Mouse (Mus musculus) liver, embryonic 14.5 days (tissue): Measurements from ENCODE around the gene Speg. TPM values are rescaled to one million over a fixed set of nuclear protein-coding genes. Genes with fewer than 3 reads are reported as not detected.

Experiments
- ATAC-seq: fragments of 200-750 bp; cut with Nextera tagmentation; 2 replicates; pipeline ENCODE4 v1.8.0; 2017; ENCODE audit warnings: moderate number of reproducible peaks, mild to moderate bottlenecking, moderate library complexity; ENCODE audit not compliant: insufficient read depth
- DNase-seq, 3 experiments: peaks; one replicate each; pipeline ENCODE4 v3.0.0-alpha.2; 2012 to 2013; ENCODE audit warnings: low read depth in 3 of 3, low spot score in 3 of 3
- H3K27ac ChIP-seq: fragments of 300-500 bp; sonication (generic); 2 replicates; pipeline ENCODE4 v1.5.1; 2014; ENCODE audit warnings: moderate library complexity, mild to moderate bottlenecking, control low read depth, inconsistent platforms
- H3K27me3 ChIP-seq: fragments of 300-500 bp; sonication (generic); 2 replicates; pipeline ENCODE4 v1.6.1; 2014; ENCODE audit warnings: mild to moderate bottlenecking, low read length, moderate library complexity; ENCODE audit not compliant: control insufficient read depth, insufficient read depth
- H3K36me3 ChIP-seq: fragments of 300-500 bp; sonication (generic); replicated peaks from 2 replicates; pipeline ENCODE4 v1.6.1; 2014; ENCODE audit warnings: low read depth; ENCODE audit not compliant: control insufficient read depth, insufficient read depth
- H3K4me1 ChIP-seq, 2 experiments: fragments of 200-500 bp in 1 of 2; fragments of 300-500 bp in 1 of 2; sonication (generic) in 1 of 2; replicated peaks; 2 replicates each; pipeline ENCODE4 v1.6.1; 2012 to 2014; ENCODE audit warnings: antibody characterized with exemption in 1 of 2, inconsistent platforms in 1 of 2, low read length in 1 of 2; ENCODE audit not compliant: control insufficient read depth in 2 of 2, insufficient read depth in 2 of 2
- H3K4me2 ChIP-seq: fragments of 300-500 bp; sonication (generic); 2 replicates; pipeline ENCODE4 v1.6.1; 2014; ENCODE audit warnings: low read depth, mild to moderate bottlenecking, control low read depth, moderate library complexity
- H3K4me3 ChIP-seq, 2 experiments: fragments of 200-500 bp in 1 of 2; fragments of 300-500 bp in 1 of 2; sonication (generic) in 1 of 2; 2 replicates each; pipeline ENCODE4 v1.5.1; 2012 to 2014; ENCODE audit warnings: low read depth in 2 of 2, low read length in 2 of 2, mild to moderate bottlenecking in 2 of 2, control low read depth in 1 of 2, inconsistent platforms in 1 of 2, moderate library complexity in 1 of 2; ENCODE audit not compliant: insufficient read depth in 1 of 2
- H3K9ac ChIP-seq: fragments of 300-500 bp; sonication (generic); replicated peaks from 2 replicates; pipeline ENCODE4 v1.6.1; 2014; ENCODE audit warnings: mild to moderate bottlenecking, control low read depth, moderate library complexity
- H3K9me3 ChIP-seq: fragments of 300-500 bp; sonication (generic); 2 replicates; pipeline ENCODE4 v1.6.1; 2016; ENCODE audit warnings: low read length, mixed read lengths; ENCODE audit not compliant: control insufficient read depth
- CTCF ChIP-seq: IDR thresholded peaks from 2 replicates; pipeline ENCODE4 v1.5.1; 2016; ENCODE audit warnings: antibody characterized with exemption, low read depth, control low read depth
- EP300 ChIP-seq: IDR thresholded peaks from 2 replicates; pipeline ENCODE4 v1.6.1; 2016; ENCODE audit warnings: antibody characterized with exemption, low read depth
- WGBS: fragments of 180-500 bp; shearing (Covaris S2); extraction: QIAGEN DNeasy Blood & Tissue Kit; methylation state at CpG from one replicate; pipeline ENCODE4 v1.1.7; 2014; ENCODE audit not compliant: insufficient replicate concordance; 5-methylcytosine and 5-hydroxymethylcytosine counted together
- polyA plus RNA-seq, 2 experiments: library from polyadenylated mRNA; depleted of rRNA in 1 of 2; stranded (reverse) in 1 of 2; unstranded in 1 of 2; fragments of >200 nt; fragmentation: Nextera tagmentation in 1 of 2; extraction: Ambion mirVana in 1 of 2; gene quantifications; 2 replicates each; pipeline versions ENCODE4 v1.2.1 to v1.2.3; 2012 to 2014

The Speg gene
- polyA plus RNA-seq, 2 experiments: 8.4 to 8.5 TPM

DNA sequence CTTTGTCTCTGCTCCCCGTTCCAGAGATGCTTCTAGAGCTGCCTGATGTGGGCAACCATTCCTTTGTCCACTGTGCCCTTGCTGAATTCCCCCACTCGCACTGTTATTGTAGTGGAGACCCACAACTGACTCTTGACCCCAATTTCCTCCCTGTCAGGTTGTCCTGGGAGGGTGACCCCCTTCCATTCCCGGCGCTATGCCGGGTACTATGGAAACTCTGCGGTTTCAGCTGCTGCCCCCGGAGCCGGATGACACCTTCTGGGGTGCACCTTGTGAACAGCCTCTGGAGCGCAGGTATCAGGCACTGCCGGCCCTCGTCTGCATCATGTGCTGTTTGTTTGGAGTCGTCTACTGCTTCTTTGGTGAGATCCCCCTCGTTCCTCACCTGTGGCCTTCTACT lies 104.9 kb downstream of the Speg start:
- peaks cover 7 to 9% of the 10 kb centered on the region in 2 experiments for H3K4me1 ChIP-seq
- WGBS: 19% methylated on average over 13 of the region's 13 CpGs
- no peak for DNase-seq
- H3K4me2 ChIP-seq: no peak overlapping the region
- TF ChIP-seq CTCF (no peak), EP300 (no peak)
- H3K27ac ChIP-seq: no peak overlapping the region
- no peak for ATAC-seq
- no peaks in the 10 kb centered on the region for H3K36me3 ChIP-seq
- H3K9ac ChIP-seq: no peak overlapping the region
- H3K27me3 ChIP-seq: peaks cover 54% of the 10 kb centered on the region
- H3K9me3 ChIP-seq: no peaks in the 10 kb centered on the region
- no peak overlapping the region for H3K4me3 ChIP-seq

DNA sequence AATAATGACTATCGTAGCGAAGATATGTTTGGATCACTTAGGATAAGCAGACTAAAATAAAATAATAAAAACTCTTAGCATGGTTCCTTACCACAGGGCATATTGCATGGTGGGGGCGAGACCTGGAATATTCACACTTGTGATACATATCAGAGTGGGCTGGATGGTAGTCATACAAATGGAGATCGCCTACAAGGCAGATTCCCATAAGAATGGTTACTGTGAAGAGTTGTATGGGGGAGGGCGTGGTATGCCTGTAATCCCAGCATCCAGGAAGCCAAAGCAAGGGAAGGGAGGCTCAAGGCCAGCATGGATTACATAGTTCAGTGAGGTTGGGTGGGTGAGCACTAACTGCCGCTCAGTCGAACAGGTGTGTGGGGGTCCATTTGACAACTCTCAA lies 105.6 kb downstream of the Speg start:
- H3K27ac ChIP-seq: no peak overlapping the region
- peaks cover 7 to 9% of the 10 kb centered on the region in 2 experiments for H3K4me1 ChIP-seq
- H3K4me3 ChIP-seq: no peak overlapping the region
- H3K9ac ChIP-seq: no peak overlapping the region
- no peaks in the 10 kb centered on the region for H3K9me3 ChIP-seq
- ATAC-seq: no peak
- H3K36me3 ChIP-seq: no peaks in the 10 kb centered on the region
- no peak overlapping the region for H3K4me2 ChIP-seq
- DNase-seq: no peak
- WGBS: 67% methylated on average over 7 of the region's 7 CpGs
- TF ChIP-seq EP300: no peak
- TF ChIP-seq CTCF: no peak
- peaks cover 61% of the 10 kb centered on the region for H3K27me3 ChIP-seq

Other genes with a start within 250 kb of the Speg start
- 1.4 and 1.7 TPM in 2 replicates for gene Slc23a3, start 241.4 kb upstream of the Speg start, polyA plus RNA-seq (2012; rRNA removed)
- gene Slc23a3, start 241.4 kb upstream of the Speg start, polyA plus RNA-seq (2014; fragmentation: Nextera tagmentation; extraction: Ambion mirVana): 1.2 TPM in 2 replicates
- gene Cnppd1, start 232.6 kb upstream of the Speg start, polyA plus RNA-seq (2012; rRNA removed): 29.5 and 33.3 TPM in 2 replicates
- gene Cnppd1, start 232.6 kb upstream of the Speg start, polyA plus RNA-seq (2014; fragmentation: Nextera tagmentation; extraction: Ambion mirVana): 31.1 and 41.0 TPM in 2 replicates
- 61.8 and 74.5 TPM in 2 replicates for gene Retreg2, start 232.5 kb upstream of the Speg start, polyA plus RNA-seq (2012; rRNA removed)
- 45.1 and 58.8 TPM in 2 replicates for gene Retreg2, start 232.5 kb upstream of the Speg start, polyA plus RNA-seq (2014; fragmentation: Nextera tagmentation; extraction: Ambion mirVana)
- gene Zfand2b, start 206.7 kb upstream of the Speg start, polyA plus RNA-seq (2012; rRNA removed): 35.3 and 43.5 TPM in 2 replicates
- gene Zfand2b, start 206.7 kb upstream of the Speg start, polyA plus RNA-seq (2014; fragmentation: Nextera tagmentation; extraction: Ambion mirVana): 40.6 and 41.6 TPM in 2 replicates
- 31.4 and 41.4 TPM in 2 replicates for gene Abcb6, start 194.9 kb upstream of the Speg start, polyA plus RNA-seq (2012; rRNA removed)
- 48.9 and 58.5 TPM in 2 replicates for gene Abcb6, start 194.9 kb upstream of the Speg start, polyA plus RNA-seq (2014; fragmentation: Nextera tagmentation; extraction: Ambion mirVana)
- gene Ankzf1, start 183.1 kb upstream of the Speg start, polyA plus RNA-seq (2012; rRNA removed): 6.3 and 7.6 TPM in 2 replicates
- 4.8 and 7.2 TPM in 2 replicates for gene Ankzf1, start 183.1 kb upstream of the Speg start, polyA plus RNA-seq (2014; fragmentation: Nextera tagmentation; extraction: Ambion mirVana)
- gene Atg9a, start 183.1 kb upstream of the Speg start, polyA plus RNA-seq (2012; rRNA removed): 17.4 and 23.6 TPM in 2 replicates
- gene Atg9a, start 183.1 kb upstream of the Speg start, polyA plus RNA-seq (2014; fragmentation: Nextera tagmentation; extraction: Ambion mirVana): 16.4 and 18.3 TPM in 2 replicates
- 4.0 and 4.9 TPM in 2 replicates for gene Glb1l, start 164.5 kb upstream of the Speg start, polyA plus RNA-seq (2012; rRNA removed)
- gene Glb1l, start 164.5 kb upstream of the Speg start, polyA plus RNA-seq (2014; fragmentation: Nextera tagmentation; extraction: Ambion mirVana): 3.2 and 4.3 TPM in 2 replicates
- gene Stk16, start 164.5 kb upstream of the Speg start, polyA plus RNA-seq (2012; rRNA removed): 76.3 and 93.3 TPM in 2 replicates
- 61.8 and 66.1 TPM in 2 replicates for gene Stk16, start 164.5 kb upstream of the Speg start, polyA plus RNA-seq (2014; fragmentation: Nextera tagmentation; extraction: Ambion mirVana)
- gene Tuba4a, start 155.4 kb upstream of the Speg start, polyA plus RNA-seq (2012; rRNA removed): 155 and 168 TPM in 2 replicates
- gene Tuba4a, start 155.4 kb upstream of the Speg start, polyA plus RNA-seq (2014; fragmentation: Nextera tagmentation; extraction: Ambion mirVana): 346 and 362 TPM in 2 replicates
- gene A630095N17Rik, start 143.2 kb upstream of the Speg start, polyA plus RNA-seq (2012; rRNA removed): not detected in 2 replicates
- 0.22 TPM in 1 of 2 replicates, not detected in the other for gene A630095N17Rik, start 143.2 kb upstream of the Speg start, polyA plus RNA-seq (2014; fragmentation: Nextera tagmentation; extraction: Ambion mirVana)
- gene Dnajb2, start 138.9 kb upstream of the Speg start, polyA plus RNA-seq (2012; rRNA removed): 17.6 and 21.1 TPM in 2 replicates
- 11.1 and 12.5 TPM in 2 replicates for gene Dnajb2, start 138.9 kb upstream of the Speg start, polyA plus RNA-seq (2014; fragmentation: Nextera tagmentation; extraction: Ambion mirVana)
- gene Ptprn, start 110.8 kb upstream of the Speg start, polyA plus RNA-seq (2012; rRNA removed): 0.26 and 0.28 TPM in 2 replicates
- 0.08 and 0.17 TPM in 2 replicates for gene Ptprn, start 110.8 kb upstream of the Speg start, polyA plus RNA-seq (2014; fragmentation: Nextera tagmentation; extraction: Ambion mirVana)
- gene Resp18, start 96.9 kb upstream of the Speg start, polyA plus RNA-seq (2012; rRNA removed): not detected in 2 replicates
- not detected in 2 replicates for gene Resp18, start 96.9 kb upstream of the Speg start, polyA plus RNA-seq (2014; fragmentation: Nextera tagmentation; extraction: Ambion mirVana)
- 35.6 and 39.3 TPM in 2 replicates for gene Dnpep, start 57.3 kb upstream of the Speg start, polyA plus RNA-seq (2012; rRNA removed)
- 43.4 and 48.4 TPM in 2 replicates for gene Dnpep, start 57.3 kb upstream of the Speg start, polyA plus RNA-seq (2014; fragmentation: Nextera tagmentation; extraction: Ambion mirVana)
- 1.1 TPM in 2 replicates for gene Des, start 15.0 kb upstream of the Speg start, polyA plus RNA-seq (2012; rRNA removed)
- gene Des, start 15.0 kb upstream of the Speg start, polyA plus RNA-seq (2014; fragmentation: Nextera tagmentation; extraction: Ambion mirVana): 1.4 and 2.1 TPM in 2 replicates
- 34.3 and 38.2 TPM in 2 replicates for gene Gmppa, start 60.6 kb downstream of the Speg start, polyA plus RNA-seq (2012; rRNA removed)
- gene Gmppa, start 60.6 kb downstream of the Speg start, polyA plus RNA-seq (2014; fragmentation: Nextera tagmentation; extraction: Ambion mirVana): 22.8 and 31.1 TPM in 2 replicates
- gene Asic4, start 75.1 kb downstream of the Speg start, polyA plus RNA-seq (2012; rRNA removed): 0.03 TPM in 2 replicates
- gene Asic4, start 75.1 kb downstream of the Speg start, polyA plus RNA-seq (2014; fragmentation: Nextera tagmentation; extraction: Ambion mirVana): not detected in 2 replicates
- 5.0 and 5.2 TPM in 2 replicates for gene Chpf, start 104.0 kb downstream of the Speg start, polyA plus RNA-seq (2012; rRNA removed)
- 2.8 and 3.6 TPM in 2 replicates for gene Chpf, start 104.0 kb downstream of the Speg start, polyA plus RNA-seq (2014; fragmentation: Nextera tagmentation; extraction: Ambion mirVana)
- gene Tmem198, start 104.2 kb downstream of the Speg start, polyA plus RNA-seq (2012; rRNA removed): 0.13 and 0.18 TPM in 2 replicates
- 0.09 TPM in 1 of 2 replicates, not detected in the other for gene Tmem198, start 104.2 kb downstream of the Speg start, polyA plus RNA-seq (2014; fragmentation: Nextera tagmentation; extraction: Ambion mirVana)
- gene Obsl1, start 131.2 kb downstream of the Speg start, polyA plus RNA-seq (2012; rRNA removed): 7.7 and 9.7 TPM in 2 replicates
- 5.3 and 6.8 TPM in 2 replicates for gene Obsl1, start 131.2 kb downstream of the Speg start, polyA plus RNA-seq (2014; fragmentation: Nextera tagmentation; extraction: Ambion mirVana)
- gene Inha, start 131.8 kb downstream of the Speg start, polyA plus RNA-seq (2012; rRNA removed): 1.3 and 1.8 TPM in 2 replicates
- gene Inha, start 131.8 kb downstream of the Speg start, polyA plus RNA-seq (2014; fragmentation: Nextera tagmentation; extraction: Ambion mirVana): 0.17 and 0.28 TPM in 2 replicates
- 5.8 and 5.9 TPM in 2 replicates for gene Stk11ip, start 146.2 kb downstream of the Speg start, polyA plus RNA-seq (2012; rRNA removed)
- 3.4 and 4.2 TPM in 2 replicates for gene Stk11ip, start 146.2 kb downstream of the Speg start, polyA plus RNA-seq (2014; fragmentation: Nextera tagmentation; extraction: Ambion mirVana)
- 1.2 and 1.4 TPM in 2 replicates for gene Slc4a3, start 171.0 kb downstream of the Speg start, polyA plus RNA-seq (2012; rRNA removed)
- gene Slc4a3, start 171.0 kb downstream of the Speg start, polyA plus RNA-seq (2014; fragmentation: Nextera tagmentation; extraction: Ambion mirVana): 0.44 and 0.77 TPM in 2 replicates